Mouse (Mus musculus) urinary bladder, postnatal 14 days (tissue): ENCODE data around the gene Cyp1a1.
"Not testable (repeated sequence)": the region's sequence is repeated elsewhere in the genome, so short reads cannot be mapped to it uniquely, and the experiment has no call there.

Source experiments
- DNase-seq: peaks from one replicate; pipeline ENCODE4 v3.0.0; 2021; ENCODE audit warnings: low spot score

Cyp1a1 gene

DNA sequence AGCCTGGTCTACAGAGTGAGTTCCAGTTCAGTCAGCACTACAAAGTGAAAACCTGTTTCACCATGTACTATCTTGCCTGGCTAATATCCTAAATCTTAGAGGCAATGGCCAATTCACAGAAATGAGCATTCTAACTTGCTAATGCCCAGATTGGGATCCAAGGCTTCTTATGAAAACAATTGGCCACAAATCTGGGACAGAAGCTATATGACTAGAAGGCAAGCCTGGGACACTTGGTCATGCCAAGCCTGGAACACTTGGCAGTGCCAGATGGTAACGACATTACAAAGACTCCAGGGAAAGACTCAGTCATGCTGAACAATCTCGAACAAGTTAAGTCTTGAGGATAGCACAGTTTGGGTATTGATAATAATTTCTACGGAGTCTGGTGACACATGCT lies 18.8 kb downstream of the Cyp1a1 start:
- no peak for DNase-seq

DNA sequence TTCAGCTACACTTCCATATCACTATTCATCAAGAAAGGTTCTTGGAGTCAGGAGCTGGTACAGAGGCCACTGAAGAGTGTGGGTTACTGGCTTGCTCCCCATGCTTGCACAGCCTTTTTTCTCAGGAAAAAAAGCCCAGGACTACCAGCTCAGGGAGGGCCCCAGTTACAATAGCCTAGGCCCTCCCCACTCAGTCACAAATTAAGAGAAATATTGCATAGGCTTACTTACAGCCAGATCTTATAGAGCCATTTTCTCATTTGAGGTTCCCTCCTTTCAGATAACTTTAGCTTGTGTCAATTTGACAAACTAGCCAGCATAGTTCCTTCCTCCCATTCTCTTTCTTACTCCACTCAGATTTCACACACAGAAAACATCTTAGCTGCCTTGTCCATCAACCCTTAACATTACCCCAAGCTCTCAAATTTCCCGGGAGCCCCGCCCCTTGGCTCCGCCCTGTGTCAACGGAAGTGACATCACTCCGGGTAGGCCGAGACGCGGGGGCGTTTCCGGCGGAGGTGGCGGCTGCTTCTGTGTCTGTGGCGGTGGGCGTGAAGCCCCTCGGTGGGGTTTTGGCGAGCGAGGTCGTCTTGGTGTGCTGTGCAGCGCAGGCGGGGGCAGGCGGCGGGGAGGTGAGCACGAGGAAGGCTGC lies 20.5 kb downstream of the Cyp1a1 start, which contains the start of gene Edc3:
Edc3 (plus strand) TSS at position 473 of the 652 bp plus-strand sequence.
- DNase-seq: peak; percentile 94

DNA sequence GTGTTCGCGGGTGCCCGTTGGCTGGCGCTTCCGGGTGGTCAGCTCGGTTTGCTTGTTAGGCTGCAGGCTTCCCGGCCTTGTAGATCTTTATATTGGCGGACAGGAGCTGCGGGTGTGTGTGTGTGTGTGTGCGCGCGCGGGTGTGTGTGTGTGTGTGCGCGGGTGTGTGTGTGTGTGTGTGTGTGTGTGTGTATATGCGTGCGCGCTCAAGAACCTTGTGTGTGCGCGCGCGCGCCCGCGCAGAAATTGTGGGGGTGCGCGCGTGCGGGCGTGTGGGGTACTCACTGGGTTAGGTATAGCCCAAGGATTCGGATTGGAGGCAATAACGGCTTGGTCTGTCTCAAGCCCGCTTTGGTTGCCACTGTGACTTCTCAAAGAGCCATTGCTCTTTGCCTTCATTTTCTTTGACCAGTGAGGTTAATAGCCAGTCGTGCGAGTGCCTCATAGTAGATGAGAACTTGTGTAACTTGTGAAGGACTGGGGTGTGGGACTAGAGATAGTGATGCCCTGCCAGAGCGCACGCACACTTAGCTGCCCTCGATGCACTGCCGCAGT lies 21.1 kb downstream of the Cyp1a1 start:
- DNase-seq: peak; percentile 26

DNA sequence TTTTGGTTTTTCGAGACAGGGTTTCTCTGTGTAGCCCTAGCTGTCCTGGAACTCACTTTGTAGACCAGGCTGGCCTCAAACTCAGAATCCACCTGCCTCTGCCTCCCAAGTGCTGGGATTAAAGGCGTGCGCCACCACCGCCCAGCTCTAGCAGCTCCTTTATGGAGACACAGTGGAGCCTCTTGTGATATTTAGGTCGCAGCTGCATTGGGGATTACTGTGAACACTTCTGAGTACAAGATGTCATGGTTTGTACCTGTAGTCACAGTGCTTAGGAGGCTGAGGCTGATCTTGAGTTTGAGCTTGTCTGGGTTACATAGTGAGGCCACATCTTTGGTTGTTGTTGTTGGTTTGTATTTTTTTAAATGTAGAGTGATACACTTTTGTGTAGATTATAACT lies 22.5 kb downstream of the Cyp1a1 start:
- not testable (repeated sequence) for DNase-seq

DNA sequence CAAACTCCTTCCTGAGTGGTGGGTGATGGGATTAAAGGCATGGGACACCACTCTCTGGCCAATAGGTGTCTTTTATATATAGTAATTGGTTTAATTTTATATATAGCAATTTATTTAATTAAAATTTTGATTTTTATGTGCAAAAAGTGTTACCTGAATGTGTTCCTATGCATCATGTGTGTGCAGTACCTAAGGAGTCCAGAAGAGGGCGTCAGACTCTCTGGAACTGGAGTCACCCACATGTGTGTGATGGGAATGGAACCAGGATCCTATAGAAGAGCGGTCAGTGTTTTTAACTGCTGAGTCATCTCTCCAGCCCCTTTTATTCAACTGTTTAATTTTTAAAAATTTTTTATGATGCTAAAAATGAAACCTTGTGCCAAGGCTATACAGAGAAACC lies 24.5 kb downstream of the Cyp1a1 start:
- DNase-seq: no peak

DNA sequence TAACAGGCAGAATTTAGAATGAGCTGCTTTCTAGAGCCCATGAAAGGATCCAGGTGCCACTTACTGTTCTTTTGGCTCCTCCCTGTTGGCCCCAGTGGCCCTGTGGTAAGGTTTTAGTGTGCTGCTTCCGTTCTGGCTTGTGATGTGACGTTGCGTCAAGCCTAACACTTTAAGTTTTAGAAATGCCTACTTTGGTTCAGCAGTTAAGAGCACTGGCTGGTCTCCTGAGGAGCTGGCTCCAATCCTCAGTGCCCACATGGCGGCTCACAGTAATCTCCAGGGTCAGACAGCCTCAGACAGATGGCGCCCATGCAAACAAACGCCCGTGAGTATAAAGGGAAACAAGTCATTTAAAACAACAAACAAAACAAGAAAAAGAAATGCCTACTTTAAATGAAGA lies 30.7 kb downstream of the Cyp1a1 start:
- no peak for DNase-seq

DNA sequence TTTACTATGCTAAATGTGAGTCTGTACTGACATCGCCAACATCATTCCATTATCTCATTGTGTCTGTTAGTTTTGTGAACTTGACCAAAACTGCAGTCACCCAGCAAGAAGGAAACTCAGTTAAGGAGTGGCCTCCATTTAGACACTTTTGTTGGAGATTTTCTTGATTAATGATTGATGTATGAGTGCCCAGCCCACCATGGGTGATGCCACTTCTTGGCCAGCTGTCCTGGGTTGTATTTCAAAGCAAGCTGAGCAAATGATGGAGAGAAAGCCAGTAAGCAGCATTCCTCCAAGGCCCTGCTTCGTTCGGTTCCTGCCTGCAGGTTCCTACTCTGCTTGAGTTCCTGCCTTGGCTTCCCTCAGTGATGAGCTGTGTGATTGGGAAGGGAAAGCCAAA lies 33.0 kb downstream of the Cyp1a1 start:
- DNase-seq: no peak

DNA sequence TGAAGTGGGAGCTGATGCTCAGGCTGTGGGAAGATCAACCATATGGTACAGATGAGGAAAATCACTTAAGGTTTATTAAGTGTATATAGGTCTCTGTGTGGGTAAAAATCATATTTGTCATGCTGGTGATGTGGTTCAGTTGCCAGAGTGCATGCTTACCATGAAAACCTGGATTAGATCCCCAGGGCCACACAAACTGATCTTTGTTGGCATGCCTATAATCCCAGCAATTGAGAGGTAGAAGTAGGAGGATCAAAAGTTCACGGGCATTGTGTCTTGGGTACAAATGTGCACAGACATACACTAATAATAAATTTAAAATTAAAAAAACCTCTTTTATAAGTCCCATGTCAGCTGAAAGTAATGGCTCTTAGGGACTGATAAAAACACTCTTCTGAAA lies 34.6 kb downstream of the Cyp1a1 start:
- no peak for DNase-seq

DNA sequence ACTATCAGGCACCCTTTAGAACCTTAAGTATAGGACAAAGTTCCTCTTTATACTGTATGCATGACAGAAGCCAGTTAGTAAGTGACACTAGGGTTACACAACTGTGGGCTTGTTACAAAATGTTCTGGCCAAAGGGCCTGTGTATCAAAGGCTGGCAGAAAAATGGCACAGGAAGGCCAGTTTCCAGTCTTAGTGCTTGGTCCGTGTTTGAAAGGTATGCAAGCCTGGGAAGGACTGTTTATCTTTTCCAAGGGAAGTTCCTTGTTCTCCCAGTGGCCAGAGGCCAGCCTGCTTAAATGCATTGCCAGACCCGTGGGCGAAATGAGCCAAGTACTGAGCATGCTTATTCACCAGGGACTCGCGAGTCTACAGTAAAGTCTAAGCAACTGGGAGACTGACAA lies 35.6 kb downstream of the Cyp1a1 start:
- peak; percentile 70 for DNase-seq

DNA sequence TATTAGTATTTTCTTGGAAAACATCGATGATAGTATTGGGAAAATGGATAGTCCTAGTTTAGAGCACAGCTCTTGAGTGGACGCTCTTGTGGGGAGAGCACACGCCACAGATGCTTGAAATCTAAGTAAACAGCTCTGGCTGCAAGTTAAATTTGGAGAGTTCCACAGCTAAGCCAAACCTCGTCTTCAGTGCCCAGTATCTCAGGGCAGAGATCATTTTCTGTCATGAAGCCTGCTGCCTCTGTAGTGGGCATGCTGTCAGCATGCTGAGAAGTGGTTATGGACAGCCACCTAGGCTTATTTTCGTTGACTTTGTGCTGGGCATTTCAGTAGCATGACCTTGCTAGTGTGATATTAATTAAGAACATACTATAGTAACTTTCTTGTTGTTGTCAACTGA lies 36.1 kb downstream of the Cyp1a1 start:
- DNase-seq: no peak

DNA sequence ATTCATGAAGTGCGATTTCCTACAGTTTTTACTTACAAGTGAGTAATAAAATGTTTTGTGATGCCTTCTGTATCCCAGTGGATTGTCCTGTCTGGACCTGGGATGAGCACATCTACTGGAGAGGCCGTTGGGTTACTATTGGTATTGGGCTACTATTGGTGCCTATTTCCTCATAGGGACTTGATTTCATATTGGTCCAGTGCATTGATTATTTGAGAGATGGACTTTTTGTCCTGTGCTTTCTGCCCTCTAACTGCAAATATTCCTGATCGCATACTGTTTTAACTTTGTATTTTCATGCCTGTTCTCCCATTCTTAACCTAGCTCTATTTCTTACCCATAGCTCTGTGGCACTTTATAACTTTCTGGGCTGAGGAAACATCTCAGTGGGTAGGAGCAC lies 37.0 kb downstream of the Cyp1a1 start:
- no peak for DNase-seq

DNA sequence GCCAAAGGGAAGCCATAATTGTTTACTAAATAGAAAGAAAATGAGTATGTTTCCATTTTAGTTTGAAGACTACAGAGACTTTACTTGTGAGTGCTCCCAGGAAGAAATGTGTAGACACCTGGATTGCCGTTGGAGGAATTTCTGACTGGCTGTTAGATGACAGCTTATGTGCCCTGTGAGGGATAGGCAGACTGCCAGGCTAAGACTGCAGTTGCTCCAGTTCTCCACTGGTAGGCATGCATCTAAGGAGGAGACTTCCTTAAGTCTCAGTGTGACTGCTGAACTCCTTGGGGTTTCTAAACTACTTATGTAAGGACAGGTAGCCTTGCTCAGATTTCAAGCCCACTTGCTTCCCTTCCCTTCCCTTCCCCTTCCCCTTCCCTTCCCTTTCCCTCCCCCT lies 40.6 kb downstream of the Cyp1a1 start:
- DNase-seq: no peak

DNA sequence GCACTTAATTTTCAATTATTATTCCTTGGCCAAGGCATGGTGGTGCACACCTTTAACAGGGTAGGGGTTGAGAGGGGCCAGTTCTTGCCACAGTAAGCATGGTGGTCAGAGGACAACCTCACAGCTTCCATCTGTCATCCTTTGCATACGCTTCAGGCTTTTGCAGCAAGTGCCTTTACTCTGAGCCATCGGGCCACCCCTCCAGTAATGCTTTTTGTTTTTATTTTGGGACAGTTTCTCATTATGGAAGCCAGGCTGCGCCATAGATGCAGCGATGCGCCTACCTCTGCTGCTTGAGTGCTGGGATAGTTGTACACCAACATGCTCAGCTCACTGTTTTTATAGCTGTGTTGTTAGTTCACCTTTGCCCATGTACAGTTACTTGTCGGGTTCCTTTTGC lies 45.9 kb downstream of the Cyp1a1 start:
- DNase-seq: no peak

DNA sequence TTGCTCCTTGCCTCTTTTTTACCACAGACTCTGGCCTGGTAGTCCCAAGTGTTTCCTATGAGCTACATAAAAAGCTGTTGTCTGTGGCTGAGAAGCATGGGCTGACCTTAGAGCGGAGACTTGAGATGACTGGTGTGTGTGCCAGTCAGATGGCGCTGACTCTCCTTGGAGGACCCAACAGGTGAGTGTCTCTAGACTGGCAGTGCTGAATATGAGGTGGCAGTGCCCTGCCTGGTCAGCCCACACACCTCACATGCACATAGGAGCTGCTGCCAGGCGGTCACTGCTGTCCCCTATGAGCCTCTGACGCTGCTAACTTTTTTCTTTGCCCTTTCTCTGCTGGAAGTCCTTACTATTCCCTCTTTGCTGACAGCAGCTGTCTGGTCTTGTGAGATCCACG lies 52.1 kb downstream of the Cyp1a1 start:
- no peak for DNase-seq

DNA sequence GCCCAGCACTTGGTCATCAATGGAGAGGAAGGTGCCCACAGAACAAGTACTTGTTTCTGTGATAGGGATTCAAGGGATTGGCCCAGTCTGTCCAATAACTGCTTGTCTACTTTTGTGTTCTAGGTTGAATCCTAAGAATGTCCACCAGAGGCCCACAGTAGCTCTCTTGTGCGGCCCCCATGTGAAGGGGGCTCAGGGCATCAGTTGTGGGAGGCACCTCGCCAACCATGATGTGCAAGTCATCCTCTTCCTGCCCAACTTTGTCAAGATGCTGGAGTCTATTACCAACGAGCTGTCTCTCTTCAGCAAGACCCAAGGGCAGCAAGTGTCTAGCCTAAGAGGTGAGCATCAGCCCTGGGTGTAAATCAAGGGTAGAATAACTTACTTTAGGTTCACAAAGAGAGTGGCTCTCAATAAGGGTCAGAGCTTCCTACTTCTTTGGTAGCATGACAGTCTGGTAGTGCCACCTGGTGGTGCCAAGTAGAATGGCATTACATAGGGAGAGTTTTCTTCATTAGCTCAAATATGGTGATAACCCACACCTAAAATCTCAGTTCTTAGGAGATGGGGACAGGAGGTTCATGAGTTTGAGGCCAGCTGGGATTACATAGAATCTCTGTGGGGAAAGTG lies 56.8 kb downstream of the Cyp1a1 start:
- no peak for DNase-seq

DNA sequence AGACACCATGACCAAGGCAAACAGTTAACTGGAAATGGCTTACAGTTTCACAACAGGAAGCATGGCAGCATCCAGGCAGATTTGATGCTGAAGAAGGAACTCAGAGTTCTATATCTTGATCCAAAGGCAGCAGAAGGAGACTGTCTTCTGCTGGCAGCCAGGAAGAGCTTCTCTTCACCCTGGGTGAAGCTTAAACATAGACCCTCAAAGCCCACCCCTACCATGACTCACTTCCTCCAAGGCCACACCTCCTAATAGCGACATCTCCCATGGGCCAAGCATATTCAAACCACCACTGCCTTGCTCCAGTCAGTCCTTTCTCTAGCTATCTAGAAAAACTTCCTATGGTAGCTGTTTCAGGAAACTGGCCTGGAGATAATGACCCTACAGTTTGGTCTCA lies 59.3 kb downstream of the Cyp1a1 start:
- no peak for DNase-seq

DNA sequence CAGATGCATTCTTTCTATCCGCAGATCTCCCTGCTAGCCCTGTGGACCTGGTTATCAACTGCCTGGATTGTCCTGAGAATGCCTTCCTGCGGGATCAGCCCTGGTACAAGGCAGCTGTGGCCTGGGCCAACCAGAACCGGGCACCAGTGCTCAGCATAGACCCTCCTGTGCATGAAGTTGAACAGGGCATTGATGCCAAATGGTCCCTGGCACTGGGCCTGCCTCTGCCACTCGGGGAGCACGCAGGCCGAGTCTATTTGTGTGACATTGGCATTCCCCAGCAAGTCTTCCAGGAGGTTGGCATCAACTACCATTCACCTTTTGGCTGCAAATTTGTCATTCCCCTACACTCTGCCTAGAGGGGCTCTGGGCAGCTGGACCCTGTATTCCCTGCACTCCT lies 60.4 kb downstream of the Cyp1a1 start:
- no peak for DNase-seq

DNA sequence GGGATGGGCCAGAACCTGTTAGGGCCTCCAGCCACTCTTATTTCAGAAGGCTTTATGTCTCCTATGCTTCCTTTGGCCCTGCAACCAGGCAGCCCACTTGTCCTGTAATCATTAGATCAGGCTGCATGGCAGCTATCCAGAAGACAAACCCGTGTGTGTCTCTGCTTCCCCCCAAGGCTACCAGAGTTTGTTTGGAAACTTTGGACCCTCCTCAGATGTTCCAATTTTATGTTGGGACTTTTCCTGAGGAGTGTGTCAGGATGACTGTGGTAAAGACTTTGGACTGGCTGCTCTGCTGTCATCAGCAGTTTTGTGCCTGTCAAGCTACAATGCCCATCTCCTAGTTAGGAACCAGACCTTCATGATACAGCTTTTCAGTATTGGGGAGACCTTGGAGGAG lies 61.1 kb downstream of the Cyp1a1 start:
- DNase-seq: no peak

DNA sequence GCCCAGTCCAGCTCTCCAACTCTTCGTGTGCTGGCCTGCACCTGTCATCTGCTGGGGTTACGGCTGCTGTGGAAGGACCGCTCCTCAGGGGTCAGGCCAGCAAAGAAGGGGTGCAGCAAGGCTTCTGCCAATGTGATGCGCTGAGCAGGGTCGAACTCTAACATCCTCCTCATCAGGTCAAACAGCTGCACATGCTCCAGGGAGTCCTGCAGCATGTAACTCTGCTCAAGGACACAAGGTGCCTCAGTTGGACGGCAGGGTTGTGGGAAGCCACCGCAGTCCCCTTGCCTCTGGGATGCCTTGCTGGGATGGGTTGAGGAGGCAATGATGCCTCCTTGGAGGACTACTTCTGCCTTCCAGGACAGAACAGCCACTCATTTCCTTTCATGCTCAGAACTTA lies 63.2 kb downstream of the Cyp1a1 start:
- DNase-seq: no peak
